Mouse (Mus musculus): ENCODE data around the gene Myo1d.

DNA sequence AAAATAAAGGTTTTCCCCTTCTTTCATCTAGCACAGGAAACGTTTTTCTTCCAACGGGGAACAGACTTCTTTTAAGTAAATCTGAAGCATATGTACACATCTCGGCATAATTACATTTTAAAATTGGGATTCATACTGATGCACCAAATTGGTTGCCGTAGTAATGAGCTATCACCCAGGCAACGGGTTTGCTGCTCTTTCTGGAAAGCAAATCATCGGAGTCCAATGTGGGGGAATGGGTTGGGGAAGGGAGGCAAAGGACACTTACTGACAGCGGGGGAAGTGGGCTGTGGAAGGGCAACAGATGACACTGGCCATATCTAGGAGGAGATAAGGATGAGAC lies 156.8 kb downstream of the Myo1d start:
- TF ChIP-seq POLR2A (IDR thresholded peaks at IDR 0.05; ENCODE audit: insufficient read depth, low read depth, low read length) (no peak), CTCF (IDR thresholded peaks at IDR 0.05; ENCODE audit: insufficient read depth, low read depth, low read length) (no peak)
